ENCODE assay signal across 11 mouse cellular contexts in the genomic region with DNA sequence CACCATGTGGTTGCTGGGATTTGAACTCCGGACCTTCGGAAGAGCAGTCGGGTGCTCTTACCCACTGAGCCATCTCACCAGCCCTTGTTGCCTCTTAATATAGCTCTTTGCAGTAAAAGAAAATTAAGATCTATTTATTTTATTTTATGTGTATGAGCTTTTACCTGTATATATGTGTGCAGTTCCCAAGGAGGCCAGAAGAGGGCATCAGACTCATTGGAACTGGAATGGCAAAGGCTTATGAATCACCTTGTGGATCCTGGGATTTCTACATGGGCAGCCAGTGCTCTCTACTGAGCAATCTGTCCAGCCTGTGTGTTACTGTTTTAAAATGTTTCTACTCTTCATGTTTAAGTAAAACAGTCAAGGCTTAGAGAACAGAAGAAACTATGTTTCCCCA. TPM values are rescaled to one million over a fixed set of nuclear protein-coding genes. Genes with fewer than 3 reads are reported as not detected.
DNase-seq lines count a peak whose midpoint lies in the region; ATAC-seq lines count a peak whose summit lies in the region.
"Had no signal": no experiment of that assay in that cellular context is flagged by ENCODE, and none has a peak within 500 bp of the region (broad histone marks: within the 10 kb centered on the region; RNA-seq: fewer than 3 reads in every experiment).

No protein-coding gene starts in this region.

- no peaks in the 10 kb centered on the region for H3K36me3 ChIP-seq in midbrain, embryonic 14.5 days (ENCODE audit: control insufficient read depth, insufficient read depth, low read length)
- H3K36me3 ChIP-seq in midbrain, embryonic 16.5 days (ENCODE audit: control insufficient read depth, insufficient read depth, low read length) = no peaks in the 10 kb centered on the region
- no peaks in the 10 kb centered on the region for H3K36me3 ChIP-seq in heart, embryonic 12.5 days
- H3K36me3 ChIP-seq: stomach, embryonic 15.5 days had no signal

- no peak for ATAC-seq in midbrain, embryonic 14.5 days (ENCODE audit: low FRiP score, low TSS enrichment)
- no peak for ATAC-seq in midbrain, embryonic 16.5 days
- no peak for ATAC-seq in heart, embryonic 12.5 days (ENCODE audit: insufficient number of reproducible peaks, low FRiP score)

- no peaks in the 10 kb centered on the region for H3K4me1 ChIP-seq in midbrain, embryonic 14.5 days (ENCODE audit: control insufficient read depth, insufficient read depth, low read length)
- peaks cover 3% of the 10 kb centered on the region for H3K4me1 ChIP-seq in midbrain, embryonic 16.5 days (ENCODE audit: control insufficient read depth, insufficient read depth, low read length)
- no peaks in the 10 kb centered on the region for H3K4me1 ChIP-seq in heart, embryonic 12.5 days (replicated peaks)
- H3K4me1 ChIP-seq: stomach, embryonic 15.5 days had no signal

- DNase-seq in embryo, embryonic 10.5 days (ENCODE audit: low spot score) = peak; percentile 60
- DNase-seq in embryo, embryonic 11 days = no peak
- DNase-seq in midbrain, embryonic 14.5 days = peak; percentile 24
- peak; percentile 24 for DNase-seq in brain, adult 2 months (ENCODE audit: low read depth, low spot score)
- peak; percentile 32 for DNase-seq in lung, postnatal 14 days
- DNase-seq in spleen, postnatal 14 days (ENCODE audit: low spot score in 2 of 2) = no peak

- no peak overlapping the region for H3K9ac ChIP-seq in midbrain, embryonic 14.5 days (replicated peaks; ENCODE audit: low read length)
- no peak overlapping the region for H3K9ac ChIP-seq in midbrain, embryonic 16.5 days (ENCODE audit: low read depth, low read length)
- no peak overlapping the region for H3K9ac ChIP-seq in heart, embryonic 12.5 days
- H3K9ac ChIP-seq: stomach, embryonic 15.5 days had no signal

- H3K27me3 ChIP-seq in midbrain, embryonic 14.5 days (ENCODE audit: control insufficient read depth, insufficient read depth, low read length) = no peaks in the 10 kb centered on the region
- H3K27me3 ChIP-seq in midbrain, embryonic 16.5 days (ENCODE audit: control insufficient read depth, insufficient read depth, low read depth, low read length) = no peaks in the 10 kb centered on the region
- peaks cover 65% of the 10 kb centered on the region for H3K27me3 ChIP-seq in heart, embryonic 12.5 days (replicated peaks)
- H3K27me3 ChIP-seq: stomach, embryonic 15.5 days had no signal

- H3K9me3 ChIP-seq in midbrain, embryonic 14.5 days (ENCODE audit: control insufficient read depth, low read length) = no peaks in the 10 kb centered on the region
- no peaks in the 10 kb centered on the region for H3K9me3 ChIP-seq in midbrain, embryonic 16.5 days (replicated peaks; ENCODE audit: control insufficient read depth, low read length, poor library complexity, severe bottlenecking)
- H3K9me3 ChIP-seq in heart, embryonic 12.5 days (replicated peaks) = no peaks in the 10 kb centered on the region
- H3K9me3 ChIP-seq: stomach, embryonic 15.5 days had no signal

- no peak overlapping the region for H3K27ac ChIP-seq in midbrain, embryonic 14.5 days (replicated peaks; ENCODE audit: low read depth, low read length)
- H3K27ac ChIP-seq in midbrain, embryonic 16.5 days (ENCODE audit: low read length) = no peak overlapping the region
- no peak overlapping the region for H3K27ac ChIP-seq in heart, embryonic 12.5 days (ENCODE audit: poor library complexity, severe bottlenecking)
- H3K27ac ChIP-seq: macrophage; stomach, embryonic 15.5 days had no signal

- H3K4me2 ChIP-seq in midbrain, embryonic 14.5 days (ENCODE audit: low read length) = no peak overlapping the region
- H3K4me2 ChIP-seq in midbrain, embryonic 16.5 days (ENCODE audit: low read length) = no peak overlapping the region
- no peak overlapping the region for H3K4me2 ChIP-seq in heart, embryonic 12.5 days
- H3K4me2 ChIP-seq: stomach, embryonic 15.5 days had no signal

- WGBS in midbrain, embryonic 14.5 days = 77% methylated on average over 3 of the region's 3 CpGs
- 69% methylated on average over 3 of the region's 3 CpGs for WGBS in midbrain, embryonic 16.5 days
- WGBS in heart, embryonic 12.5 days = 50% methylated on average over 3 of the region's 3 CpGs

- H3K4me3 ChIP-seq in midbrain, embryonic 14.5 days (replicated peaks; ENCODE audit: low read depth, low read length) = no peak overlapping the region
- no peak overlapping the region for H3K4me3 ChIP-seq in midbrain, embryonic 16.5 days (ENCODE audit: low read depth, low read length)
- H3K4me3 ChIP-seq in heart, embryonic 12.5 days = no peak overlapping the region
- H3K4me3 ChIP-seq: stomach, embryonic 15.5 days had no signal

RNA-seq across cellular contexts. Expression of a gene that starts 14.9 kb away (rescaled TPM):
- 7.2 and 13.0 TPM in 2 replicates for polyA plus RNA-seq in midbrain, embryonic 14.5 days (2014; fragmentation: Nextera tagmentation; extraction: Ambion mirVana)
- polyA plus RNA-seq in midbrain, embryonic 16.5 days (2015; fragmentation: Nextera tagmentation; extraction: Ambion mirVana) = 7.2 and 9.9 TPM in 2 replicates
- polyA plus RNA-seq in heart, embryonic 12.5 days (2016; fragmentation: Nextera tagmentation; extraction: Ambion mirVana) = 0.74 and 1.1 TPM in 2 replicates
- polyA plus RNA-seq: macrophage had no signal

RNA-seq across cellular contexts. Expression of a gene that starts 53.7 kb away (rescaled TPM):
- 142 and 163 TPM in 2 replicates for polyA plus RNA-seq in midbrain, embryonic 14.5 days (2014; fragmentation: Nextera tagmentation; extraction: Ambion mirVana)
- 128 and 133 TPM in 2 replicates for polyA plus RNA-seq in midbrain, embryonic 16.5 days (2015; fragmentation: Nextera tagmentation; extraction: Ambion mirVana)
- 63.1 and 67.1 TPM in 2 replicates for polyA plus RNA-seq in heart, embryonic 12.5 days (2016; fragmentation: Nextera tagmentation; extraction: Ambion mirVana)

RNA-seq across cellular contexts. Expression of a gene that starts 54.4 kb away (rescaled TPM):
- polyA plus RNA-seq in midbrain, embryonic 14.5 days (2014; fragmentation: Nextera tagmentation; extraction: Ambion mirVana) = 0.09 and 0.22 TPM in 2 replicates
- polyA plus RNA-seq in midbrain, embryonic 16.5 days (2015; fragmentation: Nextera tagmentation; extraction: Ambion mirVana) = 0.15 and 0.18 TPM in 2 replicates
- polyA plus RNA-seq in heart, embryonic 12.5 days (2016; fragmentation: Nextera tagmentation; extraction: Ambion mirVana) = not detected in 2 replicates
- polyA plus RNA-seq: heart, embryonic 14.5 days; macrophage; stomach, embryonic 15.5 days had no signal

Comparison
In these comparisons a context has a peak if more than half of its experiments do, and no peak if none do; other contexts are left out.
1. DNase-seq: peak in embryo, embryonic 10.5 days (single experiment), midbrain, embryonic 14.5 days (single experiment), brain, adult 2 months (single experiment) and lung, postnatal 14 days (single experiment); none in embryo, embryonic 11 days (single experiment) and spleen, postnatal 14 days (0 of 2).